Mouse (Mus musculus): Measurements from ENCODE around the gene Dram1.

Dram1 gene

DNA sequence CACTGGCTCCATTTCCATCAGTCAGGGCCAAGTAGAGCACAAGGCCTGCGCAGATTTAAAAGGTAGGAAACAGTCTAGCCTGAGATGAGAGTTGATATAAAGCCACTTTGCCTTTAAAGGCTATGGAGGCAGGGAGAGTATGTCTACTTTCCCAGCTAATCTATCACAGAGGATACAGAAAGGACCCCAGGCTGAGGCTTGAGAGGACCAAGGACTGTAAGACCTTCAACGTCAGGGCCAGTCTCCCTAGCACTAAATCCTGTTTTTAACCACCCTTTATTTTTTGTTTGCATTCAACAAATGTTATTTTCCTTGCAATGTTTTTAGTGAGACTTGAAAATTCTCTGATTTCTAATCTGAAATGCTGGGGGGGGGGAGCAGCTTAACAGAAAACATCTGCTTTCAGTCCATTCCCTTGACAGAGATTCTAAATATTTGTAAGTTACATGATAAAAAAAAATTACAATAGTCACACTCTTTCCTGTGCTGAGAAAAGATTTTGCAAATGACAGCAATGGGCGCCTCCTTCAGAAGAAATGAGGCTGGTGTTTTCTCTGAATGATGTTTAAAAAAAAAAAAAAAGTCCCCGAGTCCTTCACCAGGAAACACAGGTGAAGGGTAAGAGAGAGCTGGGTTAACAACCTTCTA is 94.4 kb downstream of the Dram1 start:
- DNase-seq, result peak; percentile 48

GRCm38 (mm10) chr10:88281699-88282098 is 97.2 kb downstream of the Dram1 start:
- peak; percentile 31 for DNase-seq

DNA sequence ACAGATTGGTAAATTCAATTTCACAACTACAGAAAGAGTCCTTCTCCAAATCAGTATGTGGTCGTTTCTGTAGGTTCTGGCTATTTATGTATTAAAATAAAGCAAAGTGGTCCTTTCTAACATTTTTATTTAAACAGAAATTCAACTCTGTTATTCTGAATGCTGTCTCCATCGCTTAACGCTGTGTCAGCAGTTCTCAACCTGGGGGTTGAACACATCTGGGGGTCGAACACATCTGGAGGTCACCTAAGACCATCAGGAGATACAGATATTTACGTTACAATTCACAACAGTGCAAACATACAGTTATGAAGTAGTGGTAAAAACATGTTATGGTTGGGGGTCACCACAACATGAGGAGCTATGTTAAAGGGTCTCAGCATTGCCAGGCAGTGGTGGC is 104.8 kb downstream of the Dram1 start:
- DNase-seq, result peak; percentile 56
